In genomic region chr1:191520669-191521068, GRCm38 (mm10) we compare ENCODE assay signal across 16 mouse cellular contexts. TPM values are rescaled to one million over a fixed set of nuclear protein-coding genes. Genes with fewer than 3 reads are reported as not detected.
DNase-seq lines count a peak whose midpoint lies in the region; ATAC-seq and TF ChIP-seq lines count a peak whose summit lies in the region.
"Had no signal": no experiment of that assay in that cellular context is flagged by ENCODE, and none has a peak within 500 bp of the region (broad histone marks: within the 10 kb centered on the region; RNA-seq: fewer than 3 reads in every experiment).

No protein-coding gene starts in this region.

- no peaks in the 10 kb centered on the region for H3K9me3 ChIP-seq in heart, embryonic 13.5 days
- H3K9me3 ChIP-seq in liver, embryonic 15.5 days (replicated peaks): no peaks in the 10 kb centered on the region
- H3K9me3 ChIP-seq: embryonic facial prominence, embryonic 12.5 days; forebrain, embryonic 15.5 days; hindbrain, embryonic 13.5 days; neural tube, embryonic 12.5 days had no signal

- no peaks in the 10 kb centered on the region for H3K27me3 ChIP-seq in thymus, adult 2 months (ENCODE audit: control insufficient read depth, insufficient read depth, low read length)
- no peaks in the 10 kb centered on the region for H3K27me3 ChIP-seq in heart, embryonic 13.5 days (replicated peaks)
- no peaks in the 10 kb centered on the region for H3K27me3 ChIP-seq in liver, embryonic 15.5 days
- H3K27me3 ChIP-seq: embryonic facial prominence, embryonic 12.5 days; forebrain, embryonic 15.5 days; hindbrain, embryonic 13.5 days; neural tube, embryonic 12.5 days had no signal

- no peak overlapping the region for H3K4me3 ChIP-seq in thymus, adult 2 months (ENCODE audit: control insufficient read depth, insufficient read depth, low read length)
- no peak overlapping the region for H3K4me3 ChIP-seq in heart, embryonic 13.5 days
- H3K4me3 ChIP-seq in liver, embryonic 15.5 days (replicated peaks): no peak overlapping the region
- H3K4me3 ChIP-seq: embryonic facial prominence, embryonic 12.5 days; erythroblast, embryonic 14.5 days; forebrain, embryonic 15.5 days; hindbrain, embryonic 13.5 days; neural tube, embryonic 12.5 days had no signal

- H3K4me2 ChIP-seq in heart, embryonic 13.5 days: no peak overlapping the region
- H3K4me2 ChIP-seq in liver, embryonic 15.5 days: no peak overlapping the region
- H3K4me2 ChIP-seq: embryonic facial prominence, embryonic 12.5 days; forebrain, embryonic 15.5 days; hindbrain, embryonic 13.5 days; midbrain, embryonic 11.5 days; neural tube, embryonic 12.5 days had no signal

- WGBS in thymus, adult 2 months: 65% methylated on average over 10 of the region's 10 CpGs
- WGBS in heart, embryonic 13.5 days: 34% methylated on average over 10 of the region's 10 CpGs
- WGBS in liver, embryonic 15.5 days (ENCODE audit: insufficient replicate concordance): 41% methylated on average over 10 of the region's 10 CpGs

- no peak for TF ChIP-seq CTCF in thymus, adult 2 months (IDR thresholded peaks at IDR 0.05; ENCODE audit: borderline replicate concordance, control insufficient read depth, extremely low read depth, insufficient read depth, low read length, poor library complexity)

- peaks cover 40% of the 10 kb centered on the region for H3K4me1 ChIP-seq in thymus, adult 2 months (replicated peaks; ENCODE audit: control insufficient read depth, insufficient read depth, low read length)
- H3K4me1 ChIP-seq in heart, embryonic 13.5 days: peaks cover 23% of the 10 kb centered on the region
- H3K4me1 ChIP-seq in liver, embryonic 15.5 days (replicated peaks): peaks cover 24% of the 10 kb centered on the region
- H3K4me1 ChIP-seq: embryonic facial prominence, embryonic 12.5 days; forebrain, embryonic 15.5 days; hindbrain, embryonic 13.5 days; neural tube, embryonic 12.5 days had no signal

- TF ChIP-seq POLR2A in thymus, adult 2 months (IDR thresholded peaks at IDR 0.05; ENCODE audit: control insufficient read depth, extremely low read depth, insufficient read depth, low read length, poor library complexity): no peak

- DNase-seq in thymus, adult 2 months: peak; percentile 22
- no peak for DNase-seq in thymus, postnatal 10 days (ENCODE audit: low spot score in 2 of 2)
- peak; percentile 32 to 39 for DNase-seq in heart, adult 9 months (ENCODE audit: low spot score in 2 of 2)
- DNase-seq in cerebellum, adult 8-10 months: no peak
- no peak for DNase-seq in right cerebral cortex, adult 2 months (ENCODE audit: low spot score in 2 of 2)
- DNase-seq: cerebellum, adult 9-11 months had no signal

- H3K36me3 ChIP-seq in thymus, adult 2 months (ENCODE audit: control insufficient read depth, insufficient read depth, low read length): no peaks in the 10 kb centered on the region
- no peaks in the 10 kb centered on the region for H3K36me3 ChIP-seq in heart, embryonic 13.5 days
- no peaks in the 10 kb centered on the region for H3K36me3 ChIP-seq in liver, embryonic 15.5 days (replicated peaks)
- H3K36me3 ChIP-seq: embryonic facial prominence, embryonic 12.5 days; forebrain, embryonic 15.5 days; hindbrain, embryonic 13.5 days; neural tube, embryonic 12.5 days had no signal

- H3K9ac ChIP-seq in heart, embryonic 13.5 days: no peak overlapping the region
- no peak overlapping the region for H3K9ac ChIP-seq in liver, embryonic 15.5 days
- H3K9ac ChIP-seq: embryonic facial prominence, embryonic 12.5 days; forebrain, embryonic 15.5 days; hindbrain, embryonic 13.5 days; neural tube, embryonic 12.5 days had no signal

- no peak for ATAC-seq in heart, embryonic 13.5 days (ENCODE audit: extremely low read depth, insufficient number of reproducible peaks, low FRiP score, low TSS enrichment)
- 0 out of 2 replicates have a peak, but pooled peaks have one; percentile 26 for ATAC-seq in liver, embryonic 15.5 days (ENCODE audit: insufficient read depth)
- ATAC-seq: forebrain, embryonic 15.5 days; inflammation-experienced regulatory T-cells, adult 6 months had no signal

- peak overlapping the region; percentile 81 for H3K27ac ChIP-seq in thymus, adult 2 months (ENCODE audit: control insufficient read depth, insufficient read depth, low read length)
- H3K27ac ChIP-seq in heart, embryonic 13.5 days (replicated peaks): peak overlapping the region; percentile 77
- H3K27ac ChIP-seq in liver, embryonic 15.5 days (replicated peaks): no peak overlapping the region
- H3K27ac ChIP-seq: embryonic facial prominence, embryonic 12.5 days; forebrain, embryonic 15.5 days; hindbrain, embryonic 13.5 days; macrophage; neural tube, embryonic 12.5 days had no signal

RNA-seq across cellular contexts. Expression of gene Dtl, which starts 54.7 kb away (rescaled TPM):
- 13.7 and 20.2 TPM in 2 replicates for polyA plus RNA-seq in thymus, adult 2 months (2012; rRNA removed)
- polyA plus RNA-seq in heart, embryonic 13.5 days (2015; fragmentation: Nextera tagmentation; extraction: Ambion mirVana): 29.3 and 31.2 TPM in 2 replicates
- 27.7 and 29.5 TPM in 2 replicates for polyA plus RNA-seq in liver, embryonic 15.5 days (2015; fragmentation: Nextera tagmentation; extraction: Ambion mirVana)

RNA-seq across cellular contexts. Expression of gene Ints7, which starts 54.8 kb away (rescaled TPM):
- polyA plus RNA-seq in thymus, adult 2 months (2012; rRNA removed): 62.2 and 71.0 TPM in 2 replicates
- 34.1 and 37.2 TPM in 2 replicates for polyA plus RNA-seq in heart, embryonic 13.5 days (2015; fragmentation: Nextera tagmentation; extraction: Ambion mirVana)
- polyA plus RNA-seq in liver, embryonic 15.5 days (2015; fragmentation: Nextera tagmentation; extraction: Ambion mirVana): 18.4 and 19.4 TPM in 2 replicates

Comparison
In these comparisons a context has a peak if more than half of its experiments do, and no peak if none do; other contexts are left out.
1. DNase-seq: peak in thymus, adult 2 months (single experiment) and heart, adult 9 months (2 of 2); none in thymus, postnatal 10 days (0 of 2), cerebellum, adult 8-10 months (single experiment) and right cerebral cortex, adult 2 months (0 of 2).